Mouse (Mus musculus): ENCODE measurements around the gene Anks1b.
A peak's percentile ranks its signal among the peaks of the same experiment; 100 is the strongest.

Anks1b gene

DNA sequence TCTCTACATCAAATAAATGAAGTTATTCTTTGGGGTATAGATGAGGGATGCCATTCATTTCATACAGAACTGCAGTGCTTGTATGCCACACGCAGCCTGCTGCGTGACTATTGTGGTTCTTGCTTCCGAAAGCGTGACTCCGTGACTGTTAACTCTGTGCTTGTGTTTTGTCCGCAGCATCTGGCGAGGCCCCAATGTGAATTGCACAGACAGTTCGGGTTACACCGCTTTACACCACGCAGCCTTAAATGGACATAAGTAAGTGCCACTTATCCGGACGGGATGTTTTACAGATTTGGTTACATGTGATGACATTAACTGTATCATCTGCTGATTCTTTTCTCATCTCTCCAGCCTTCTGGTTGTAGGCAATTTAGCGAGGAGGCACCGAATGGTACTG lies 159.7 kb downstream of the Anks1b start:
- H3K27me3 ChIP-seq (ENCODE audit: control insufficient read depth, insufficient read depth, low read length, poor library complexity, severe bottlenecking), result no peaks in the 10 kb centered on the region
- no peak for DNase-seq (ENCODE audit: low read depth, low spot score)
- no peaks in the 10 kb centered on the region for H3K36me3 ChIP-seq (ENCODE audit: control insufficient read depth, insufficient read depth, low read length, poor library complexity, severe bottlenecking)

DNA sequence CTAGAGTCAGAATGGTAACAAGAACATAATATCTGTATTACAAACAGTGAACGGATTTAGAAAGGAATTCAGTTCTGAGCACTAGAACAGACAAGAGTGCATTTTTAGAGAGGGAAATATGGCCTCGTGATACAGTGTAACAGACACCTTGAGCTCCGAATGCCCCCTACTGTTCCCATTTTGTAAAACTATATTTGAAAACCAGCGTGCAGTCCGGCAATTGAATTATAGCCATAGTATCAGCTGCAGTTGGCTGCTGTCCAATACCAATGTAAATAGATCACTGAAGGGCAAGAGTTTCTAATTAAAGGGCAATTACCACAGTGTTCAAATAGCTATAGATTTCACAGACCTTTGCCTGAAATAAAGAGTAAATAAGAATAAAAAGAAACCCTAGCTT lies 170.0 kb downstream of the Anks1b start:
- Histone ChIP-seq H3K27me3 (ENCODE audit: control insufficient read depth, insufficient read depth, low read length, poor library complexity, severe bottlenecking) (no peaks in the 10 kb centered on the region), H3K36me3 (ENCODE audit: control insufficient read depth, insufficient read depth, low read length, poor library complexity, severe bottlenecking) (no peaks in the 10 kb centered on the region)
- no peak for DNase-seq (ENCODE audit: low read depth, low spot score)

DNA sequence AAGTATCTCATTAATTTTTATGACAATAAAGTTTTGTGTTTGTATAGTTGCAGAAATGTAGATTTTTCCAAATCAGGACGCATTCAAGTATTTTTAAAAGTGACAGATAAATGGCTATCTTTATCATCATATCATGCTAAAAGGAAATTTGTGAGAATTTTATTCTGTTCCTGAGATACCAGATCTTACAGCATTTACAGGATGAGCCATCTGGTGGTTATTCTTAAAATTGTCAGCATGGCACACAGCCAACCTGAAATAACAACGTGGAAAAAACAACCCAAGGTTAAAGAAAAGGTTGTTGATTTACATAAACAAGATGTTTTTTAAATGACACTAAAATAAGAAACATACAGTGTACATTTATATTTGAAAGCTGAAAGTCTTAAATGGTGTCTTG lies 170.5 kb downstream of the Anks1b start:
- Histone ChIP-seq H3K36me3 (ENCODE audit: control insufficient read depth, insufficient read depth, low read length, poor library complexity, severe bottlenecking) (no peaks in the 10 kb centered on the region), H3K27me3 (ENCODE audit: control insufficient read depth, insufficient read depth, low read length, poor library complexity, severe bottlenecking) (no peaks in the 10 kb centered on the region)
- DNase-seq (ENCODE audit: low read depth, low spot score), result no peak

DNA sequence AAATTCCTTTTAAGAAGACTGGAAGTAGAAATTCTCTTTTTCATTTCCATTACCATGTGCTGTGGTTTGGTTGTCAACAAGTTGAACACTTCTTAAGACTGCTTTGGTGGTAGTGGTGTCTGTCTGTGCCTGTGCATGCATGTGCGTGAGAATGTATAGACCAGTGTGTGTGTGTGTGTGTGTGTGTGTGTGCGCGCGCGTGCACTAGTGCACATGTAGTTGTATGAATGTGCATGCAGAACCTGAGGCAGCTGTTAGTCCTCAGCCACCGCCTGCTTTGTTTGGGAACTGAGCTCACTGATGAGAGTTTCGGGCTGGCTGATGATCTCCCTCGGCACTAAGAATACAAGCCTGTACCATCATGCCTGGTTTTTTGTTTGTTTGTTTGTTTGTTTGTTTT lies 170.9 kb downstream of the Anks1b start:
- Histone ChIP-seq H3K36me3 (ENCODE audit: control insufficient read depth, insufficient read depth, low read length, poor library complexity, severe bottlenecking) (no peaks in the 10 kb centered on the region), H3K27me3 (ENCODE audit: control insufficient read depth, insufficient read depth, low read length, poor library complexity, severe bottlenecking) (no peaks in the 10 kb centered on the region)
- DNase-seq (ENCODE audit: low read depth, low spot score), result no peak

DNA sequence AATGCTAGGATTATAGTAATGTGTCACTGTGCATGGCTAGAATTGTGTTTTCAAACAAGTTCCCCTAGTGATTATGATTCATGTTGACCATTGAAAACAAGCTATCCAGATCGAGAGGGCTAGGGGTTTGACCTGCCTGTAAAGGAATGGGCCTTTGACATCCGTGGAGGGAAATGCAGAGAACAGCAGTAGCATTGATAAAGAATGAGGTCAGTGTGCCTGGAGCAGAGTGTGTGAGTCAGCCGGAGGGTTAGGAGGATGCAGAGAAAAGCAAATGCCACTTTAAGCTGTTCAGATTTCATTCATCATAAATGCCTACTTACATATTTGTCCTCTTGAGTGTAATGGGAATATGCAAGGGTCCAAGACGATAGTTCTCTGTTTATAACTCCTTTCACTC lies 195.3 kb downstream of the Anks1b start:
- H3K36me3 ChIP-seq (ENCODE audit: control insufficient read depth, insufficient read depth, low read length, poor library complexity, severe bottlenecking), result no peaks in the 10 kb centered on the region
- DNase-seq (ENCODE audit: low read depth, low spot score), result no peak
- H3K27me3 ChIP-seq (ENCODE audit: control insufficient read depth, insufficient read depth, low read length, poor library complexity, severe bottlenecking), result no peaks in the 10 kb centered on the region

DNA sequence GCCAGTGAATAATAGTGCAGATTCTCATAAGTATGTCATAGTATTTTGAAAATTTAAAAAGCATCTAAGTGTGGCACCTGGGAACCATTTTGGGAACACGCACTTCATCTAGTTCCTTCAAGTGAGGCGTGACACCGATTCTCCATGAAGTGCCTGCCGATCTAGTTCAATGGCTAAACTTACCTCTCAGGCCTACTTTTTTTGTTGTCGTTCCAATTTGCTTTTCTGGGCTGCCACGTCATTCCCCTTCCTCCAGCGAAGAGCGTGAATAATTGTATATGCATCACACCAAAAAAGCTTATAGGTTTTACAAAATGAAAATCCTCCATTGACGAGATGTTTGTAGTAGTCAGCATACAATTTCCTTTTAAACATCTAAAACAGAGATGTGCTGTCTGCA lies 204.6 kb downstream of the Anks1b start:
- H3K27me3 ChIP-seq (ENCODE audit: control insufficient read depth, insufficient read depth, low read length, poor library complexity, severe bottlenecking), result no peaks in the 10 kb centered on the region
- H3K36me3 ChIP-seq (ENCODE audit: control insufficient read depth, insufficient read depth, low read length, poor library complexity, severe bottlenecking), result no peaks in the 10 kb centered on the region
- no peak for DNase-seq (ENCODE audit: low read depth, low spot score)

DNA sequence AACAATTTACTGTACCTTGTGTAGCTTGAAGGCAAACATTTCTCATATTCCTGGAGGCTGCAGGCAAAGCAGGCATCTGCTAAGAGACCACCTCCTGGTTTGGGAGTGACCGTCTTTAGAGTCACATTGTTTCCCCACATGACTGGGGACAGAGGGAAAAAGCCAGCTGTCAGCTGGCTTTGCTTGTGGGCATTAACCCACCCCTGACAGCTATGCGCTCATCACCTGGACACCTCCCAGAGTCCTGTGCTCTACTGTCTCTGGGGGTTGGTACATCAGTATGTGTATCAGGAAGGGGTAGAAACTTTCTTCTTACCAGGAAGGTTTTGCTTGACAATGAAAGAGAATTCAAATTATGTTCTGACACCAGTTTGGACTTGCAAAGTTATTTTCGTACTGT lies 207.8 kb downstream of the Anks1b start:
- Histone ChIP-seq H3K36me3 (ENCODE audit: control insufficient read depth, insufficient read depth, low read length, poor library complexity, severe bottlenecking) (no peaks in the 10 kb centered on the region), H3K27me3 (ENCODE audit: control insufficient read depth, insufficient read depth, low read length, poor library complexity, severe bottlenecking) (no peaks in the 10 kb centered on the region)

DNA sequence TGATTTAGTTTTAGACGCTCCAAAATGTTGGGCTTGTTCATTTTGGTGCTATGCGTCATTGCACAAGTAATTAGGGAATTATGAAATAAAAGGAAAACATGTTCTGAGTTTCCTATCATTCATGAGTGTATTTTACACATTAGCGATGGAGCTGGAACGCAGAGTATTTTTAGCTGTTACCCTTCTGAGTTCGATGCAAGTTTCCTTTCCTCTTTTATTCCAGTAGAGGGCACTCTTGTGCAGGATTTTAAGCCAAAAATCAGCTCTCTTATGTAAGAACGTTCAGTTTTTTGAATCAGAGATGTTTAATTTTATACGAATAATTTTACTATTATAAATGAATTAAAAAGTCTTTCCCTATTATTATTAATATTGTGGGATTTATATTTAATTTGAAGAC lies 208.3 kb downstream of the Anks1b start:
- peak; percentile 1 for DNase-seq (ENCODE audit: low read depth, low spot score)
- Histone ChIP-seq H3K27me3 (ENCODE audit: control insufficient read depth, insufficient read depth, low read length, poor library complexity, severe bottlenecking) (no peaks in the 10 kb centered on the region), H3K36me3 (ENCODE audit: control insufficient read depth, insufficient read depth, low read length, poor library complexity, severe bottlenecking) (no peaks in the 10 kb centered on the region)

More for the DNA sequence above, 207.8 kb downstream of the Anks1b start:
- no peak for DNase-seq (ENCODE audit: low read depth, low spot score)

DNA sequence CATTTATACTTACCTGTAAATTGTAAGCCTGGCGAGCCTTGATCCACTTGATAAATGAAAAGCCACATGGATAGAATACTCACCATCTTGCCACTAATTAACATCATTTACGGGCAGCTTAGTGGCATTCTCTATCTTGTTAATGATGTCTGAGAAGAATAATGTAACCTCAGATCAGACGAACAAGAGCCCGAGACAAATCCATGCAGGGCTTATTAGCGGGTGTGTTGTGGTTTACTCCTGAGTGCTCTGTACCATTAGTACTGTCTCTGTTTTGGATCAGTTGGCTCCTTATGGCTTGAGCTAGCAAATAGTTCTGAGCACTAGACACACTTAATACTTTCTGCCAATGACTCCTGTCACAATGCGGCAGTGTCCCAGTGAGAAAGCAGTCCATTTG lies 220.6 kb downstream of the Anks1b start:
- H3K36me3 ChIP-seq (ENCODE audit: control insufficient read depth, insufficient read depth, low read length, poor library complexity, severe bottlenecking), result no peaks in the 10 kb centered on the region
- H3K27me3 ChIP-seq (ENCODE audit: control insufficient read depth, insufficient read depth, low read length, poor library complexity, severe bottlenecking), result no peaks in the 10 kb centered on the region
- no peak for DNase-seq (ENCODE audit: low read depth, low spot score)

DNA sequence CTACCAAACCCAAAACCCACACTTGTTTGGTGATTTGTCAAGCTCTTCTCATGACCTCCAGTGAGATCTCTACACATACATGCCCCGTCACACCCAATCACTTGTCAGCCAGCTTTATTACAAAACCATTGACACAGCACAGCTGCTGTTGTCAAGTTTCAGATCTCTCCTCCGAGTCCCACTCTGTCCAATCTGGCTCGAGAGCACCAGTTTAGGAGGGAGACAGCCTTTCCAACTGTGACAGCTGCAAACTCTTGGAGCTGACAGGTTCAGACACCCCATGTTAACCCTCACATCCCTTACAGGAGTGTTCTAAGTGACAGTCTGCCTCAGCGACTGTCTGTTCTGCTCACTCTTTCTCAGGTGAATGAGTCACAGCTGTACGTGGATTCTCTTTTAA lies 239.4 kb downstream of the Anks1b start:
- no peak for DNase-seq (ENCODE audit: low read depth, low spot score)
- no peaks in the 10 kb centered on the region for H3K36me3 ChIP-seq (ENCODE audit: control insufficient read depth, insufficient read depth, low read length, poor library complexity, severe bottlenecking)
- no peaks in the 10 kb centered on the region for H3K27me3 ChIP-seq (ENCODE audit: control insufficient read depth, insufficient read depth, low read length, poor library complexity, severe bottlenecking)

DNA sequence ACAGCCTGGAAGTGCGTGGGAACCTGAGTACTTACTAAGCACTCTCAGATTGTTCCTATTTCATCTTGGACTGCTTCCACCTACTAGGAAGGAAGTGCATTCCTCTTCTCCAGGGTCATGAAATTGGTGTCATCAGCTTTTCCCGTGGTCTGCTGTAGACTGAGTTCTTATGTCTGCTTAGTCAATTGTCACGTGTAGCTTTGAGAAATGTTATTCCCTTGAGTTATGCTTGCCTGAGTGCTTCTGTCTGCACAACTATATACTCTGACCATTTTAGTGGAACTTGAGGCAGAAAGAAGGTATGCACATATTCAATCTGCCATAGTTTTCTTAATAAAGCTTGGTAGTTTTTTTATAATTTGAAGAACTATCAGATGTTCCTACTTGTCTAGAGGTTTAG lies 243.6 kb downstream of the Anks1b start:
- no peak for DNase-seq (ENCODE audit: low read depth, low spot score)

DNA sequence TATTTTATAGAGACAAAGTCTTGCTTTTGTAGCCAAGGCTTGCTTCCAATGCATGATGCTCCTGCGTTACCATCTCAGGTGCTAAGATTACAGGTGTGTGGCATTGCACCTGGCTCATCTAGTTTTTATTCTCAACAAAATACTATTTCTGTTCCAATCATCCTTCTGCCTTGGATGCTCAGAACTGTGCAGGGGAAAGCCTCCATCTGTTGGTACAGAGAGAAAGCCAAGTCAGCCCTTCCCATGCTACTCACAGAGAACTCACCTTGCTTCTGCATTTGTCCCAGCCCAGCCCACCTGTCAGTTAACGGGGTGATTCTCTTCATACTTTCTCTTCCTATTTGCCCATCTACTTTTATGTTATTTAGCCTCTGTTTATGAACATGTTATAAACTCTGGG lies 244.5 kb downstream of the Anks1b start:
- no peak for DNase-seq (ENCODE audit: low read depth, low spot score)
- H3K36me3 ChIP-seq (ENCODE audit: control insufficient read depth, insufficient read depth, low read length, poor library complexity, severe bottlenecking), result no peaks in the 10 kb centered on the region
- H3K27me3 ChIP-seq (ENCODE audit: control insufficient read depth, insufficient read depth, low read length, poor library complexity, severe bottlenecking), result no peaks in the 10 kb centered on the region

More for the DNA sequence above, 243.6 kb downstream of the Anks1b start:
- no peaks in the 10 kb centered on the region for H3K36me3 ChIP-seq (ENCODE audit: control insufficient read depth, insufficient read depth, low read length, poor library complexity, severe bottlenecking)
- H3K27me3 ChIP-seq (ENCODE audit: control insufficient read depth, insufficient read depth, low read length, poor library complexity, severe bottlenecking), result no peaks in the 10 kb centered on the region

DNA sequence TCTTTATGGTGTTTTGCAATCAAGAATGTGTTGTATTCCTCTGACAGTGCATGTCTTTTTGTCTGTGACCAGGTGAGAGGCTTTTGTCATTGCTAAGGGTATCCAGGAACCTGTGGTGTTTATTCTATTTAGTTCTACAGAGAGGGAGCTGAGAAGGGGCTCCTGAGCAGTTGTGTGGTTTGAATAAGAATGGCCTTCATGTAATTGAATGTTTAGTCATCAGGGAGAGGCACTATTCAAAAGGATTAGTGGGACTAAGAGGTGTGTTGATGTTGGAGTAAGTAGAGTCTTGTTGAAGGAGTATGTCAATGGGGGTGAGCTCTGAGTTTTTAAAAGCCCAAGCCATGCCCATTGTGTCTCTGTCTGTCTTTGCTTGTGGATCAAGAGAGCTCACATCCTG lies 264.2 kb downstream of the Anks1b start:
- no peaks in the 10 kb centered on the region; the same call in 1 of the 2 replicates for H3K27me3 ChIP-seq (ENCODE audit: control insufficient read depth, insufficient read depth, low read length, poor library complexity, severe bottlenecking)
- DNase-seq (ENCODE audit: low read depth, low spot score), result no peak
- H3K36me3 ChIP-seq (ENCODE audit: control insufficient read depth, insufficient read depth, low read length, poor library complexity, severe bottlenecking), result no peaks in the 10 kb centered on the region

DNA sequence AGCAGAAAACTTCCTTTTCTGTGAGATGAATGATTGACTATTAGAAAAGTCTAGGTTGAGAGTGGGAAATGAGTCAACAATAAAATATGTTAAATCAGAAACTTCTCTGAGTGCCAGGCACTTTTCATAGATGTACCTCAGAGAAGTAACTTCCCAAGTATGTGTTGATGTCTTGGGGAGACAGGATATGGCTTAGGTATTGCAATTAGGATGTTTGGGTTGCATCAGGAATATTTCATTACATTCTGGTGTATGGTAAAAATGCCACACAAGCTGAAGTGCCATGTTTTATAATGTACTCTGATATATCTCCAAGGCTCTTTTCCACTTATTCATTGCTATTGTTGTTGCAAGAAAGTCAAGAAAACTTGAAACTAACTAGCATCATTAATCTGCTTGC lies 267.6 kb downstream of the Anks1b start:
- H3K27me3 ChIP-seq (ENCODE audit: control insufficient read depth, insufficient read depth, low read length, poor library complexity, severe bottlenecking), result no peaks in the 10 kb centered on the region; the same call in 1 of the 2 replicates
- H3K36me3 ChIP-seq (ENCODE audit: control insufficient read depth, insufficient read depth, low read length, poor library complexity, severe bottlenecking), result no peaks in the 10 kb centered on the region
- DNase-seq (ENCODE audit: low read depth, low spot score), result no peak

DNA sequence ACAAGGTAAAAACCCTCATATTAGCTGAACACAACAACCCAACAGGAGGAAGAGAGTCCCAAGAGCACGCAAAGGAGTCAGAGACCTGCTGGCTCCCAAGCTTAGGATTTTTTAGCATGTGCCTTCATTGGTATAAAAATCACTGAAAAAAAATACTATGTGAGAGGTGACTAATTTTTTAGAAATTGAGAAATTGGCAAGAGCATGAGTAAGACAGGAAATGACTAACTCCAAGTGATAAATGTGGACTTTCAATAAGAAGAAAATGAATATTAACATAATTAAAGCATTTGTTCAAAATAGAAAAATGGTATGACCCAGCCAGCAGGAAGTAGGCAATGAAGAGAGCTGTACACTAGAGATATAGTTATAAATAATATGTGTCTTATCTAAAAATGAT lies 271.1 kb downstream of the Anks1b start:
- no peak for DNase-seq (ENCODE audit: low read depth, low spot score)
- H3K36me3 ChIP-seq (ENCODE audit: control insufficient read depth, insufficient read depth, low read length, poor library complexity, severe bottlenecking), result no peaks in the 10 kb centered on the region
- H3K27me3 ChIP-seq (ENCODE audit: control insufficient read depth, insufficient read depth, low read length, poor library complexity, severe bottlenecking), result no peaks in the 10 kb centered on the region

DNA sequence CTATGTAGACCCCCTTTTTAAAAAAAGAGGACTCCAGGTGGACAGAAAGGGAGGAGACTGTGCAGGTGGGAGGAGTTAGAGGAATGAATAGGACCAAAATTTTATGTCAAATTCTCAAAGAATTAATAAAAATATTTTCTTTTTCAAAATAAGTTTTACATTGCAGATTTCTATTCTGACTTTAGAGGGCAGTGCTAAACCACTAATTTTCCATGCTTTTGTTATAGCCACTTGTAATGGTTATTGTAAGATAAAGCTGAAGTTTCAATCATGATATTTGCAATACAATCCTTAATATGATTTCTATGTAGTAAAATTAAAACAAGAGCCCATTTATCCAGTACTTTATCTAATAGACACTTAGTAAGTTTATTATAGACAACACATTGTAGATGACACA lies 278.2 kb downstream of the Anks1b start:
- Histone ChIP-seq H3K36me3 (ENCODE audit: control insufficient read depth, insufficient read depth, low read length, poor library complexity, severe bottlenecking) (no peaks in the 10 kb centered on the region), H3K27me3 (ENCODE audit: control insufficient read depth, insufficient read depth, low read length, poor library complexity, severe bottlenecking) (no peaks in the 10 kb centered on the region)
- DNase-seq (ENCODE audit: low read depth, low spot score), result no peak

Measured in splenic B cell, adult 2 months (primary cell).